Mouse (Mus musculus) adrenal gland, adult 8-10 months (tissue): ENCODE measurements around the gene Iqsec1. TPM values are rescaled to one million over a fixed set of nuclear protein-coding genes. Genes with fewer than 3 reads are reported as not detected.

Experiments used
- DNase-seq: peaks from one replicate; pipeline ENCODE4 v3.0.0; 2022
- total RNA-seq, 4 experiments: library from RNA; stranded (reverse); gene quantifications; 2 replicates each; pipeline ENCODE4 v1.2.4; 2022

The Iqsec1 gene
- 100 to 1,000 TPM; 110 to 149 (median 131) TPM for total RNA-seq

- peak; percentile 82 for DNase-seq
Measured at GRCm38 (mm10) chr6:90988648-90989317, at the start of gene Iqsec1. TSS of gene Iqsec1 (minus strand) at chr6:90988685.

- no peak for DNase-seq
Measured at GRCm38 (mm10) chr6:91028256-91028655, 39.8 kb upstream of the Iqsec1 start.

DNA sequence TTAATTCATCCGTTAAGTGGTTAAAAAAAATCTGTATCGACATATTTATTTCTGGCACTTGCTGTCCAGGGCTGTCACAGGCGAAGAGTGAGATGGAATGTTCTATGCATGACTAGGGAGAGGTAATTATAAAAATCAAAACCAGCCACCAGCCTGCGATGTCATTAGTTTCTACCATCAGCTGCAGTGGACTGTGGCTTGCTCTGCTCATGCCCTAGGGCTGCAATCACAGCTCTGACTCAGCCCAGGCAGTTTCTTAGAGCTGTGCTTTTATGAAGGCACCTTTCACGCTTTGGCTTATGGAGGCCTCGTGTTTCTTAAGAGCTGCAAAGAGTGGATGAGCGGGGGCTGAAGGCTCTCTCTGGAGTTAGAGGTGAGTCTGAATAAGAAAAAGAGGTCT is 32.3 kb upstream of the Iqsec1 start:
- DNase-seq: no peak

- no peak for DNase-seq
Measured at GRCm38 (mm10) chr6:91016600-91017230, 28.2 kb upstream of the Iqsec1 start.

- DNase-seq: no peak
Measured at GRCm38 (mm10) chr6:91014198-91014958, 25.9 kb upstream of the Iqsec1 start.

DNA sequence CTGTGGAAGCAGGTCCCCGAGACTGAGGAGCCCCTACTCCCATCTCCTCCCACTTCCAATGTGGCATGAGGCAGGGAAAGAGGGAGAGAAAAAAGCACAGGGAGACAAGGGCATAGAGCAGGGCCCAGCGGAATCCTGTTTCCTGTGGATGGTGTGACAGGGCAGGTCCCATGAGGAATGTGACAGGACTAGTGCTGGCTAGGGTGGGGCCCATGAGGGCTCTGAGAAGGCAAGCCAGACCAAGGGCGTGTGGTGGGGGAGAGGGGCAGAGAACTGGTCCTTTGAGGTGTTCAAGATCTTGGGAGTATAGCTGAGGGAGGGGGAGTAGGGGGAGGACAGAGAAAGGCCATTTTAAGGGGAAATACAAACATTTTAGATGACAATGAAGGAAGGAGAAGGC is 24.0 kb upstream of the Iqsec1 start:
- no peak for DNase-seq

DNA sequence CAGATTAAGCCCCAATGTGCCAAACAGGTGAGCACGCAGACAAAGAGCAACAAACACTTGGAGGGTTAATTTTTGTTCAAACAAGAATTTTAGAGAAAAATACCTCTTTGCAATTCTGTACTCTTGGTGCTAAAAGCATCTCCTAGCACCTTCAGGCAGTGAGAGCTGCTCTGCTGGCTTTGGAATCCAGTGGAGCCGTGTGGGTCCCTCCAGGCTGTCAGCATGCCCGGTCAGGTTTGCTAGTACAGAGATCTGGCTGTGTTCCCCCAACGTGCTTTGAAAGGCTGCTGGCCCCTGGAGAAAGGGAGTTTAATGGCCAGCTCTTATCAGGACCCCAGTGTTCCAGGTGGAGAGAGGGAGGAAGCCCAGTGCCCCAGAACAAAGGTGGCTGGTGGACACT is 23.1 kb upstream of the Iqsec1 start:
- no peak for DNase-seq

GRCm38 (mm10) chr6:91008284-91008830 is 19.9 kb upstream of the Iqsec1 start:
- DNase-seq: no peak

DNA sequence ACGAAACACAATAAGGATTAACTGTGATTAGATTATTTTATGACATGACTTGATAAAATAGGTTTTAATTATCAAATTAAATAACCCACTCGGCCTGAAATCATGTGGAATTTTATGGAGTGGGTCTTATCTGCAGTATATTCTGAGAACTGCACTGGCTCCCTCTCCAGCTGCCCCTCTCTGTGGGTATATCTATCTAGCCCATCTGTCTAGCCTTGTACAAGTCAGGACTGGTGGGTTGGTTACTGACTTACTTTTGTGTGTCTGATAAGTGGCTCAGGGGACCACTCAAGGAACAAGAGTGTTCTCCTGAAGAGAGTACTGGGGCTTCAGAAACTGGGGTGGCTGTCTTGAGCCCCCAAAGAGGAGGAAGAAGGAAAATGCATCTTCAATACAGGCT is 18.7 kb upstream of the Iqsec1 start:
- DNase-seq: no peak

DNA sequence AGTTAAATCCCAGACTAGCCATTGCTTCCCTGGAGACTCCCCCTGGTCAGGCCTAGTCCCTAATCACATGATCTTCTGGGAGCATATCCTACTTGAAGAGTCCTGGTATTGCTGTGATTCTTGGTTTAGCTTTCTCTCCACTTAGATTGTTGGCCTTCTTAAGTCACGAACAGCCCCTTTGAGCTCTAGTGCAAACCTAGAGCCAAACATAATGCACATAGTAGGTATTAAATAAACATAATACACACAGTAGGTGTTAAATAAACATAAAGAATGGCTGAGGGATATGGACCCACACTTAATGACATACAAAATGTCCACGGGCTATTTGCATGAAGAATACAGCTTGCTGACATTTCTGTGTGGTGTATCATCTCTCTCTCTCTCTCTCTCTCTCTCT is 15.7 kb upstream of the Iqsec1 start:
- no peak for DNase-seq

DNA sequence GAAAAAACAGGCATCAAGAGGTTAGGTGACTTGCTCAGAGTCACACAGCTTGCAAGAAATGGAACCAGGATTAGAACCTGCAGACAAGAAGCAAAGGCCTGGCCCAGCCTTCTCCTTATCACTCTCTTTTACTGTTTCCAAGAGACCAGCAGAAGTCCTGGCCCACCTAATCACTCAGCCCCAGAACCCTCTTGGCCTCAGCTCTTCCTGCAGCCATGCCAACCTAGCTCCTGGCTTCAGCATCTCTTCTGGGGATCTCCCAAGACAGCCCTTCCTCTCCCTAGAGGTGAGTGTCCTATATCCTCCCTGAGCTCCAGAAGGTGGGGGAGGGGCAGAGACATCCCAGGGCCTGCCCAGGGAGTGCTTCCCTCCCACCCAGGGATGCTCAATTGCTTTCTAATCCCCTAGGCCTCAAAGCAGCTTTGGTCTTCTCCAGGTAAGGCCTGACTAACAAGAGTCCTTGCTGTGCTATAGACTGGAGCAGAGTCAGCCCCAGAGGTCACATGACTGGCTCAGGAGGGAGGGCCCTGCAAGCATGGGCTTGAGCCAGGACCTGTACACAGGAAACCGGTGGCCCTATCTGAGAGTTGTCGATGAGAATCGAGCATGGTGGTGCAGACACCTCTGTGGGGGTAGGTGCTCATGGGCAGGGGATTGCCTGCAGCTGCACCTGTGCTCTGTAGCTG is 15.0 kb upstream of the Iqsec1 start:
- no peak for DNase-seq

DNA sequence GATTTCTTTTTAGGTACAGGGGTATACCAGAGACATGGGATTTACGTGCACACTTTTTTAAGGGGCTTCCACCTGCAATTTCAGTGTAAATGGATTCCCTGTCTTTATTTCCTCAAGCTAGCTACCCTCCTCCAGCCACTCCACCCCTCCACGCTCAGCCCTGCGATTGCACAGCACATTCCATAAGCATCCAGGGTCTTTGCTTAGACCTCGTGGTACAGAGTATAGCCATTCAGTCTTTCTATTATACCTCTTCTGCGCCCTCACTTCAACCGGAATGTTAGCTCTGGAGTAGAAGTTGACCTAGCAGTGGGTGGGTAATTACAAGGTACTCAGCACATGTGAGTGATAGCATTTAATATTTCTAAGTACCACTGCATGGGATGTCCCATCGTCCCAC is 13.1 kb upstream of the Iqsec1 start:
- no peak for DNase-seq

GRCm38 (mm10) chr6:91000819-91001525 is 12.5 kb upstream of the Iqsec1 start:
- no peak for DNase-seq

DNA sequence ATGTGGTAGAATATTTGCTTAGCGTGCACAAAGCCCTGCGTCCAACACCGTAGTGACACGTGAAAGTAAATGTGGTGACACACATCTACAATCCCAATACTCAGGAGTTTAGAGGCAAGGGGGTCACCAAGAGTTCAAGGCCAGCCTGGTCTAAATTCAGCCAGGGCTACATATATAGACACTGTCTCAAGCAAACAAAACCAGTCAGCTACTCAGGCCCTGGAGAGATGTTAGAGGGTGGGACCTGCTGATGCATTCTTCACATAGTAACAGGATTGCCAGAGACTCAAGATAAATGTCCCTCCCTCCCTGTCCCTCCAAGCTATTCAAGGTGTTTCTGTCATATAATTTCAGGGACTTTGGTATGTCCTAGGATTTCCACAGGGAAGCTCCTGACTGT is 10.7 kb upstream of the Iqsec1 start:
- no peak for DNase-seq

DNA sequence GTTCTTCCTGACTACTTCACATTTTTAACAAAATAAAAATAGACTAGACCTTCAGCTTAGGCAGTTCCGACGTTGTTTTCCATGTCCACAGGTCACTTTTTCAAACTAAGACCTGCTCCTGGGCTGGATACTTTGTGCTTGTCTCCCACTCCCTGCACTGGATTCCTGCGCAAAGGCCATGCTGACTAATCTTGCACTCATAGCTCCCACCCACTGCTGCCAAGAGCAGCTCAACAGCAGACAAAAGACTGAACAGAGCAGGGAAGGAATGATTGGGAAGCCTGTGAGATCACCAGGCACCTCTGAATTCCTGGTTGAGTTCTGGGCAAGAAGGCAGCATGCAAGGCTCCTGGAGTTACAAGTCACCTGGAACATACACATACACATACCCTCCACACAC is 8.5 kb upstream of the Iqsec1 start:
- no peak for DNase-seq

- DNase-seq: no peak
Measured at GRCm38 (mm10) chr6:90996181-90996580, 7.7 kb upstream of the Iqsec1 start.

- DNase-seq: no peak
Measured at GRCm38 (mm10) chr6:90988299-90988625, 223 bp downstream of the Iqsec1 start.

DNA sequence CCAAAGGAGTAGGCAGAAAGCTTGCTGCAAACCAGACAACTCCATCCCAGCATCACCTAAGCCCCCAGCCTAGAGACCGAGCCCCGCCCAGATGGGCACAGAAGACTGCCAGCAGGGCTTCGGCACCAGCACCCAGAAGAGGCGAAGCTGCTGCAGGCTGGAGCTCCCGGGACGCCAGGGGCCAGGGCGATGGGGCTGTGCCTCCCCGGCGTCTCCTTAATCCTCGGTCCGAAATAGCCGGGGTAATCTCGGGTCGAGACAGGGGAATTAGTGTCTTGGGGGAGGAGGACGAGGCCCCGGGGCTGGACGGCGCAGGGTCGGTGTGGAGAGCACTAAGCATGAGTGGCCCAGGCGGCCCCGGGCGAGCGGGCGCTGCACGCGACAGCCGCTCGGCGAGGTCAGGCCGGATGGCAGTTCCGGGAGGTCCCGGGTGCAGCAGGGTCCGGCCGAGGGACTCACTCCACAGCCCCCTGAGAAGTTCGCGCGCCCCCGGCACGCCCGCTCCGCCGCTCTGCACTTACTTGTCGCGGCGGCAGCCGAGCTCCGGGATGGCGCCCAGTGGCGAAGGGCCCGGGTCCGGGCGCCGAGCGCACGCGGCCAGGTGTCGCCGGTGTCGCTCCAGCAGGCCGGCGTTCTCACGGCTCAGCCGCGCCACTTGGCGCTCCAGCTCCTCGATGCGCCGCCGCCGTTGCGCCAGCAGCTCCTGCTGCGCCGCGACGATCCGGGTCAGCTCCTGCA is 755 bp downstream of the Iqsec1 start:
- no peak for DNase-seq

GRCm38 (mm10) chr6:90984101-90984500 is 4.4 kb downstream of the Iqsec1 start:
- peak; percentile 46 for DNase-seq

GRCm38 (mm10) chr6:90974279-90974678 is 14.2 kb downstream of the Iqsec1 start:
- DNase-seq: no peak

DNA sequence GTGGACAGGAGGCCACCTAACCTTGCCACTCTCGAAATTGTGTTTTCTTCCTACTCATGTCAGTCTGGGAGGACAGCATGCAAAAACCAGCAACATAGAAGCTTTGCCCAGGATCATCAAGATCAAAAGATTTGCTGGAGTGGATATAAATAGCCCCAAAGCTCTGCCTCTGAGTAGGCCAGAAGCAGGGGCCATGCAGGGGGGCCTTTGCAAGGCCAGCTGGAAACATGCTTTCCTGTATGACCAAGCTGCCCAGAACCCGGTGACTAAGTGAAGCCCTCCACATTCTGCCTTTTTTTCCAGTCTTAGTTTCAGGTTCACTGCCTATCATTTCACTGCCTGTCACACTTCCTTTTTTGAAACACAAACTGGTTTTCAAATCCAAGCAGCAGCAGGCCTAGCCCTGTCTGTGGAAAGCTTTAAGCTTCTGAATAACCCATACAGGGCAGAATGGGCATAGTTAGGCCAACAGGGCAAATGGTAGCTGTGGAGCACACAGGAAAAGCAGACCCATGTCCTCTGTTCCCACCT is 19.1 kb downstream of the Iqsec1 start:
- DNase-seq: no peak
